Mouse (Mus musculus) forebrain, embryonic 13.5 days (tissue): ENCODE measurements around the gene Igsf9. TPM values are rescaled to one million over a fixed set of nuclear protein-coding genes. Genes with fewer than 3 reads are reported as not detected.

Source experiments
- ATAC-seq: fragments of 200-750 bp; cut with Nextera tagmentation; 2 replicates; pipeline ENCODE4 v1.8.0; 2017
- H3K27ac ChIP-seq: fragments of 300-500 bp; sonication (generic); 2 replicates; pipeline ENCODE4 v1.5.1; 2015; ENCODE audit warnings: inconsistent platforms, mild to moderate bottlenecking, moderate library complexity
- H3K27me3 ChIP-seq: fragments of 300-500 bp; sonication (generic); 2 replicates; pipeline ENCODE4 v1.6.1; 2015; ENCODE audit warnings: mild to moderate bottlenecking, inconsistent platforms
- H3K36me3 ChIP-seq: fragments of 300-500 bp; sonication (generic); 2 replicates; pipeline ENCODE4 v1.6.1; 2015; ENCODE audit warnings: mild to moderate bottlenecking, inconsistent platforms; ENCODE audit not compliant: poor library complexity, severe bottlenecking
- H3K4me1 ChIP-seq: fragments of 300-500 bp; sonication (generic); 2 replicates; pipeline ENCODE4 v1.6.1; 2015; ENCODE audit warnings: inconsistent platforms
- H3K4me2 ChIP-seq: fragments of 300-500 bp; sonication (generic); 2 replicates; pipeline ENCODE4 v1.6.1; 2015; ENCODE audit warnings: inconsistent platforms, mild to moderate bottlenecking, moderate library complexity
- H3K4me3 ChIP-seq: fragments of 300-500 bp; sonication (generic); 2 replicates; pipeline ENCODE4 v1.5.1; 2015; ENCODE audit warnings: mild to moderate bottlenecking, inconsistent platforms
- H3K9ac ChIP-seq: fragments of 300-500 bp; sonication (generic); 2 replicates; pipeline ENCODE4 v1.6.1; 2015; ENCODE audit warnings: mild to moderate bottlenecking, inconsistent platforms
- H3K9me3 ChIP-seq: fragments of 300-500 bp; sonication (generic); replicated peaks from 2 replicates; pipeline ENCODE4 v1.6.1; 2016; ENCODE audit warnings: inconsistent platforms
- WGBS: fragments of 180-500 bp; shearing (Covaris S2); methylation state at CpG from one replicate; pipeline ENCODE4 v1.1.7; 2015; 5-methylcytosine and 5-hydroxymethylcytosine counted together
- polyA plus RNA-seq: library from polyadenylated mRNA; unstranded; fragments of >200 nt; fragmentation: Nextera tagmentation; extraction: Ambion mirVana; gene quantifications from 2 replicates; pipeline ENCODE4 v1.2.1, GENCODE M21; 2015

Gene Igsf9
- polyA plus RNA-seq, 1 experiment from 2014 or later: 78.7 TPM

- no peaks in the 10 kb centered on the region for H3K9me3 ChIP-seq
- WGBS: 84% methylated on average over 2 of the region's 2 CpGs
- no peak overlapping the region for H3K27ac ChIP-seq
- no peak for ATAC-seq
- no peaks in the 10 kb centered on the region for H3K4me1 ChIP-seq
- no peak overlapping the region for H3K4me3 ChIP-seq
- no peak overlapping the region for H3K9ac ChIP-seq
- no peak overlapping the region for H3K4me2 ChIP-seq
- H3K36me3 ChIP-seq: no peaks in the 10 kb centered on the region
- H3K27me3 ChIP-seq: 0 out of 2 replicates have a peak, but pooled peaks cover 3% of the 10 kb centered on the region
Observed at GRCm38 (mm10) chr1:172452911-172453310, 28.7 kb upstream of the Igsf9 start.

DNA sequence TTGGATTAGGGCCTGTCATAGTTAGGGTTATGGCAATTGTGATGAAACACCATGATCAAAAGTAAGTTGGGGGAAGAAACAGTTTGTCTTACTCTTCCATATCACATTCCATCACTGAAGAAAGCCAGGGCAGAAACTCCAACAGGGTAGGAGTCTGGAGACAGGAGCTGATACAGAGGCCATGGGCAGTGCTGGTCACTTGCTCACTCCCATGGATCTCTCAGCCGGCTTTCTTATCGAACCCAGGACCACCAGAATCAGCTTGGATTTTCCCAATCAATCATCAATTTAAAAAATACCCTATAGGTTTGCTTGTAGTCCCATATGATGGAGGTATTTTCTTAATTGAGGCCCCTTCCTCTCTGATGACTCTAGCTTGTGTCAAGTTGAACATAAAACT, 27.8 kb upstream of the Igsf9 start:
- Histone ChIP-seq H3K4me3 (no peak overlapping the region), H3K9ac (no peak overlapping the region), H3K4me1 (no peaks in the 10 kb centered on the region), H3K9me3 (no peaks in the 10 kb centered on the region), H3K27me3 (0 out of 2 replicates have a peak, but pooled peaks cover 3% of the 10 kb centered on the region), H3K4me2 (no peak overlapping the region), H3K36me3 (no peaks in the 10 kb centered on the region), H3K27ac (no peak overlapping the region)
- ATAC-seq: no peak
- WGBS: 91% methylated on average over 2 of the region's 2 CpGs

GRCm38 (mm10) chr1:172455416-172455815, 26.2 kb upstream of the Igsf9 start:
- no peak overlapping the region for H3K9ac ChIP-seq
- H3K27me3 ChIP-seq: 0 out of 2 replicates have a peak, but pooled peaks cover 3% of the 10 kb centered on the region
- no peaks in the 10 kb centered on the region for H3K9me3 ChIP-seq
- no peak overlapping the region for H3K4me3 ChIP-seq
- 12% methylated on average over 4 of the region's 4 CpGs for WGBS
- no peaks in the 10 kb centered on the region for H3K36me3 ChIP-seq
- H3K4me1 ChIP-seq: no peaks in the 10 kb centered on the region
- ATAC-seq: no peak
- no peak overlapping the region for H3K27ac ChIP-seq
- no peak overlapping the region for H3K4me2 ChIP-seq

- Histone ChIP-seq H3K27ac (no peak overlapping the region), H3K9me3 (no peaks in the 10 kb centered on the region), H3K4me3 (no peak overlapping the region), H3K4me1 (no peaks in the 10 kb centered on the region), H3K27me3 (no peaks in the 10 kb centered on the region), H3K9ac (no peak overlapping the region), H3K4me2 (no peak overlapping the region), H3K36me3 (no peaks in the 10 kb centered on the region)
- 70% methylated on average over 7 of the region's 7 CpGs for WGBS
- no peak for ATAC-seq
Observed at GRCm38 (mm10) chr1:172456001-172456677, 25.4 kb upstream of the Igsf9 start.

DNA sequence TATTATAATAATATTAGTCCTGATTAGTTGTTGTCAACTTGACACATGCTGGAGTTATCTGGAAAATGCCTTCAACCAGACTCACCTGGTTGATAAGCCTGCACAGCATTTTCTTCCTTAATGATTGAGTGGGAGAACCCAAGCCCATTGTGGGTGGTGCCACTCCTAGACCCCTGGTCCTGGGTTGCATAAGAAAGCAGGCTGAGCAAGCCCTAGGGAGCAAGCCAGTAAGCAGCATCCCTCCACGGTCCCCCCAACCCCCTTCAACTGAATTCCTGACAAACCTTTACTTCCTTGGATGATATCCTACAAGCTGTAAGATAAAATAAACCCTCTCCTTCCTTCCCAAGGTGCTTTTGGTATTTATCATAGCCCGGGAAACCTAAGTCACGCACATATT, 24.4 kb upstream of the Igsf9 start:
- Histone ChIP-seq H3K36me3 (no peaks in the 10 kb centered on the region), H3K4me1 (no peaks in the 10 kb centered on the region), H3K9me3 (no peaks in the 10 kb centered on the region), H3K4me2 (no peak overlapping the region), H3K4me3 (no peak overlapping the region), H3K9ac (no peak overlapping the region), H3K27me3 (no peaks in the 10 kb centered on the region), H3K27ac (no peak overlapping the region)
- WGBS: 89% methylated on average over 3 of the region's 3 CpGs
- no peak for ATAC-seq

DNA sequence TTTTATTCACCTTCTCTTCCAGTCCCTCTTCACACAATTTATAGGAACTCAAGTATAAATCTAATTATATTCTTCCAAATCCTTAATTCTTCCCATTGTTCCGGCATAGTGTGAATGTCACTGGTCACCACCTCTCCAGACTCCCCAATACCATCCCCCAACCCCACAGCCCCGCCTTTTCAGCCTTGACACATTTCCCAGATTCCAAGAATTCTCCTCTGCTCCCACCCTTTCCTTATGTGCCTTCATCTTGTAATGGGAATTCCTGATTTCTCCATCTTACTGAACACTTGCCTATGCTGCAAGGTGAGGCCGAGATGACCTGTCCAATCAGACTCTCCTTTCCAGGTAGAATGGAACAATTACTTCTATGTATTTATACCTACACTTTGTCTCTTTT, 23.5 kb upstream of the Igsf9 start:
- Histone ChIP-seq H3K9me3 (no peaks in the 10 kb centered on the region), H3K4me2 (no peak overlapping the region), H3K4me1 (no peaks in the 10 kb centered on the region), H3K27ac (no peak overlapping the region), H3K36me3 (no peaks in the 10 kb centered on the region), H3K4me3 (no peak overlapping the region), H3K9ac (no peak overlapping the region), H3K27me3 (no peaks in the 10 kb centered on the region)
- ATAC-seq: no peak
- WGBS: 84% methylated on average over 3 of the region's 3 CpGs

- WGBS: 76% methylated on average over 2 of the region's 2 CpGs
- H3K9ac ChIP-seq: no peak overlapping the region
- no peak overlapping the region for H3K27ac ChIP-seq
- H3K9me3 ChIP-seq: no peaks in the 10 kb centered on the region
- no peaks in the 10 kb centered on the region for H3K36me3 ChIP-seq
- no peaks in the 10 kb centered on the region for H3K27me3 ChIP-seq
- no peak for ATAC-seq
- H3K4me2 ChIP-seq: no peak overlapping the region
- H3K4me3 ChIP-seq: no peak overlapping the region
- H3K4me1 ChIP-seq: no peaks in the 10 kb centered on the region
Observed at GRCm38 (mm10) chr1:172461602-172462001, 20.0 kb upstream of the Igsf9 start.

- WGBS: 90% methylated on average over 3 of the region's 3 CpGs
- Histone ChIP-seq H3K27me3 (no peaks in the 10 kb centered on the region), H3K9me3 (no peaks in the 10 kb centered on the region), H3K4me2 (no peak overlapping the region), H3K27ac (no peak overlapping the region), H3K36me3 (no peaks in the 10 kb centered on the region), H3K9ac (no peak overlapping the region), H3K4me3 (no peak overlapping the region), H3K4me1 (no peaks in the 10 kb centered on the region)
- ATAC-seq: no peak
Observed at GRCm38 (mm10) chr1:172462534-172462933, 19.1 kb upstream of the Igsf9 start.

- no peaks in the 10 kb centered on the region for H3K27me3 ChIP-seq
- no peaks in the 10 kb centered on the region for H3K4me1 ChIP-seq
- ATAC-seq: no peak
- H3K36me3 ChIP-seq: no peaks in the 10 kb centered on the region
- no peak overlapping the region for H3K9ac ChIP-seq
- no peak overlapping the region for H3K4me2 ChIP-seq
- no peak overlapping the region for H3K27ac ChIP-seq
- no peak overlapping the region for H3K4me3 ChIP-seq
- WGBS: 91% methylated on average over 16 of the region's 16 CpGs
- H3K9me3 ChIP-seq: no peaks in the 10 kb centered on the region
Observed at GRCm38 (mm10) chr1:172463387-172464333, 17.9 kb upstream of the Igsf9 start.

DNA sequence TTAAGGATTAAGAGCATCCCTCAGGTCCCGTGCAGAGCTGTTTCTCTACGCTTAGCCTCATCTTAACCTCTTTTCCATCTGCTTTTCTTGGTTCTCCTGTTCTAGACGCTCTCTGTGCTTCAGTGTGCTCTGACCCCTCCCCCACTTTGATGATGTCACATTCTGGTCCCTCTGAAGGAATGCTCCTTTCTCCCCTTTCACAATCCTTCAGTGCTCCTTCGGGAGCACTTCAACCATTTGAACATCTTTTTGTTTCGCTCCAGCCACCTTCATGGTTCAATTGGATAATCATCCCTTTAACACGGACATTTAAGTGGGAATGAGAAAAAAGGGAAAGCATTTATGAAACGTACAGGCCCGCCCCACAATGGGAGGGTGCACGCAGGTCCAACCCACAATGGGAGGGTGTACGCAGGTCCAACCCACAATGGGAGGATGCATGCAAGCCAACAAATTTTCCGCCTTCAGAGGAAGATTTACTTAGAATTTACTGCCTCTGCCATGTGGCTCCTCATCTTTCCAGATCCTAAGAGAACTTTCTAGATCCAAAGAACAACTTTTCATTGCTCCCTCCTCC, 13.2 kb upstream of the Igsf9 start:
- H3K4me2 ChIP-seq: no peak overlapping the region
- no peaks in the 10 kb centered on the region for H3K27me3 ChIP-seq
- 79% methylated on average over 11 of the region's 11 CpGs for WGBS
- H3K4me1 ChIP-seq: no peaks in the 10 kb centered on the region
- no peaks in the 10 kb centered on the region for H3K9me3 ChIP-seq
- H3K9ac ChIP-seq: no peak overlapping the region
- H3K27ac ChIP-seq: no peak overlapping the region
- no peak overlapping the region for H3K4me3 ChIP-seq
- H3K36me3 ChIP-seq: no peaks in the 10 kb centered on the region
- no peak for ATAC-seq

GRCm38 (mm10) chr1:172469373-172469772, 12.2 kb upstream of the Igsf9 start:
- H3K27ac ChIP-seq: no peak overlapping the region
- H3K9me3 ChIP-seq: no peaks in the 10 kb centered on the region
- no peak overlapping the region for H3K9ac ChIP-seq
- ATAC-seq: no peak
- H3K36me3 ChIP-seq: no peaks in the 10 kb centered on the region
- H3K4me2 ChIP-seq: no peak overlapping the region
- H3K4me1 ChIP-seq: no peaks in the 10 kb centered on the region
- no peaks in the 10 kb centered on the region for H3K27me3 ChIP-seq
- H3K4me3 ChIP-seq: no peak overlapping the region
- 93% methylated on average over 5 of the region's 5 CpGs for WGBS

DNA sequence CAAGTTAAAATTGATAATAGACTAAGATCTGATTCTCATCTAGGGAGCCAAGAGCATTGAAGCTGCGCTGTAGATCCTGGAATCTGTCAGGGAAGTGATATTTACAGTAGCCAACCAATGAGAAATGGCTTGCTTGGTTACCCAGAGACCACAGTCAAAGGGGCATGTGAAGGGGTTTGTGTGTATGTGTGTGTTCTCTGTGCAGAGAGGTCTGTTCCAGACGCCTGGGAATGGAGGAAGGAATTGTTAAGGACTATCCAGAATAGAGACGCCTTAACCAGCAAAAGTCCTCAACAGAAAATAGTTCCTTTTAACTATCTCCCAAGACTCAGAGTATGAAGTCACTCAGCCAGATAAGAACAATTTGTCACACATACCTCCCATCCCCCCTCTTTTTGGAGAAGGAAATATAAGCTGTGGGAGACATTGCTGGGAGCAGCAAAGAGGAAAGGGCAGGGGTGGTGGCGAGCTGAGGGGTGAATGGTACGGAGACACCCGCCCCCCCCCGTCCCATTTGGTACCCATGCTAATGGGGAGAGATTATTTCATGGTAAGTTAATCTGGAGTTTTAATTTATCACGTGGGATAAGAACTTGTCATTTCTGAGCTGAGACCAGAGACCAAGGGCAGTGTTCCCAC, 11.7 kb upstream of the Igsf9 start:
- WGBS: 78% methylated on average over 8 of the region's 8 CpGs
- Histone ChIP-seq H3K36me3 (no peaks in the 10 kb centered on the region), H3K4me1 (no peaks in the 10 kb centered on the region), H3K9me3 (no peaks in the 10 kb centered on the region), H3K4me3 (no peak overlapping the region), H3K9ac (no peak overlapping the region), H3K4me2 (no peak overlapping the region), H3K27me3 (no peaks in the 10 kb centered on the region), H3K27ac (no peak overlapping the region)
- ATAC-seq: no peak
